Mouse (Mus musculus): ENCODE measurements around the gene Amz2. TPM values are rescaled to one million over a fixed set of nuclear protein-coding genes. Genes with fewer than 3 reads are reported as not detected.

Gene Amz2
- polyA plus RNA-seq, 1 experiment, result 32.5 TPM

DNA sequence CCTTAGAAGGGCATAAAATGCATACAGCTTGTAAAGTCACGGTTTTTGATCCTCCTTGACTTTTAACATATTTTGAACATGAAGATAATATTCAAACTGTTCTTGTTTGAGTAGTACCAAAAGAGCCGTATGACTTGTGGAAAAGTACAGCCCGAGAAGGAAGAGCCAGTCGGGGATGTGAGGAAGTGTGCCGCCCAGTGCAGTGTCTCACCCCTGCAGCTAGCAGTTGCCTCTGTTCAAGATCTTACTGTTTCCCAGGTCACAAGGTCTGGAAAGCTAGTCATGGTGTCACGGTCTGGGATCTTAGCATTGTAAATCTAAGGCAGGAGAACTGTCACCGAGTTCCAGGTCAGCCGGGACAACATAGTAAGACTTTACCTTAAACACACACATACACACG is 31.0 kb upstream of the Amz2 start:
- H3K4me1 ChIP-seq (ENCODE audit: control insufficient read depth, insufficient read depth, low read length), result peaks cover 39% of the 10 kb centered on the region
- peak overlapping the region; percentile 67 for H3K27ac ChIP-seq (ENCODE audit: insufficient read depth, low read depth, low read length)
- TF ChIP-seq CTCF (IDR thresholded peaks at IDR 0.05; ENCODE audit: low read depth, low read length), result no peak
- no peak for TF ChIP-seq POLR2A (IDR thresholded peaks at IDR 0.05; ENCODE audit: borderline replicate concordance, low read depth, low read length)
- no peak overlapping the region for H3K4me3 ChIP-seq (ENCODE audit: insufficient read depth, low read length)

GRCm38 (mm10) chr11:109395291-109395690 is 30.5 kb upstream of the Amz2 start:
- peak overlapping the region; percentile 67 for H3K27ac ChIP-seq (ENCODE audit: insufficient read depth, low read depth, low read length)
- no peak overlapping the region for H3K4me3 ChIP-seq (ENCODE audit: insufficient read depth, low read length)
- H3K4me1 ChIP-seq (ENCODE audit: control insufficient read depth, insufficient read depth, low read length), result peaks cover 39% of the 10 kb centered on the region
- TF ChIP-seq CTCF (IDR thresholded peaks at IDR 0.05; ENCODE audit: low read depth, low read length), result no peak
- no peak for TF ChIP-seq POLR2A (IDR thresholded peaks at IDR 0.05; ENCODE audit: borderline replicate concordance, low read depth, low read length)

- TF ChIP-seq POLR2A (IDR thresholded peaks at IDR 0.05; ENCODE audit: borderline replicate concordance, low read depth, low read length) (no peak), CTCF (IDR thresholded peaks at IDR 0.05; ENCODE audit: low read depth, low read length) (no peak)
- H3K4me1 ChIP-seq (ENCODE audit: control insufficient read depth, insufficient read depth, low read length), result peaks cover 14% of the 10 kb centered on the region
- no peak overlapping the region for H3K4me3 ChIP-seq (ENCODE audit: insufficient read depth, low read length)
- H3K27ac ChIP-seq (ENCODE audit: insufficient read depth, low read depth, low read length), result no peak overlapping the region
These were observed 19.3 kb upstream of the Amz2 start for GRCm38 (mm10) chr11:109406431-109406830.

DNA sequence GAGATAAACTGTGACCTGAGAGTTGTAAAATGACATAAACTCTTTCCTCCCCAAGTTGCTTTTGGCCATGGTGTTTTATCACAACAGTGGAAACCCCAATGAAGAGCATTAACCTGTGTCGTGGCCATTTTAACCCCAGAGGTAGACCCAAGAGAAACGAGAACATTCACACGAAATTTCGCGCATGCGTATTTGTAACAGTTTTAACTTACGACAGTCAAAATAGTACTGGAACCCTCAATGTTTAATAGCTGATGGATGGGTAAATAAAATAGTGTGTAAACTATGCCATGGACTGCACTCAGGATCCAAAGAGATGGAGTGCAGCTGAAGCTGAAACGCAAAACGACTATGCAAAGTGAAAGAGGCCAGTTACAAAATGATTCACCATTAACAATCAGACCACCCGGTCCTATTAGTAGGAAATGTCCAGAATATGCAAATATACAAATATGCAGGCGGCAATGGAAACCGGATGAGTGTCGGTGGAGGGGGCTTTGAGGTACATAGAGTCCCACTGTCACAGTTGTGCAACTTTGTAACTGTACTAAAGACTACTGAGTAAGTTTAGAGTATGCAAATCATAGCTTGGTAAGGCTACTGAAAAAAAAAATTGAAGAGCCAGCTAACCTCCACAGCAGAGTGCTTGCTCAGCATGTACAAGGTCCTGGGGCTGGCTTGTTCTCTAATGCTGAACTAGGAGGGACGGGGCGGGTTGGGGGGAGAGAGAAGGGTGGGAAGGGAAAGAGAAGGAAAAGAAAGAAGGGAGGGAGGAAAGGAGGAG is 15.4 kb upstream of the Amz2 start:
- no peak for TF ChIP-seq CTCF (IDR thresholded peaks at IDR 0.05; ENCODE audit: low read depth, low read length)
- TF ChIP-seq POLR2A (IDR thresholded peaks at IDR 0.05; ENCODE audit: borderline replicate concordance, low read depth, low read length), result no peak
- peaks cover 39% of the 10 kb centered on the region for H3K4me1 ChIP-seq (ENCODE audit: control insufficient read depth, insufficient read depth, low read length)
- no peak overlapping the region for H3K4me3 ChIP-seq (ENCODE audit: insufficient read depth, low read length)
- H3K27ac ChIP-seq (ENCODE audit: insufficient read depth, low read depth, low read length), result no peak overlapping the region

DNA sequence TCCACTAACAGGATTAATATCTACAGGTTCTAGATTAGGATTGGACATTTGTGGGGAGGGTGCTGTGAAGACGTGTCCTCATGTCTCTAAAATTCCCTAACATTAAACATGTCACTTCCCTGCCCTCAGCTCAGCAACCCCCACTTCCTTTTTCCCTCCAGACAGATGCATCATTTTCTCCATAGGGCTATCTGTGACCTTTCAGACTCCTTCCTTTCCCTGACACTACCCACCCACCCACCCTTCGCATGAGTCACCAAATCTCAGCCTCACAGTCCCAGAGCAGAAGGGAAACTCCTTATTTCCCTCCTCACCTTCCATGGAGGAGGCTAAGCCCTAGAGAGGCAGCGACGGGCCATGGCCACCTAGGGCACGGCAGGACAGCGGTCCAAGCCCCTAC is 12.1 kb upstream of the Amz2 start, which contains the start of gene 9930022D16Rik:
9930022D16Rik (plus strand) TSS at position 301 of the 400 bp plus-strand sequence.
- Histone ChIP-seq H3K27ac (ENCODE audit: insufficient read depth, low read depth, low read length) (peak within 1 kb of the TSS; percentile 54), H3K4me3 (ENCODE audit: insufficient read depth, low read length) (no peak within 1 kb of the TSS), H3K4me1 (ENCODE audit: control insufficient read depth, insufficient read depth, low read length) (peaks cover 61% of the 10 kb centered on the region)
- no peak for TF ChIP-seq POLR2A (IDR thresholded peaks at IDR 0.05; ENCODE audit: borderline replicate concordance, low read depth, low read length)
- TF ChIP-seq CTCF (IDR thresholded peaks at IDR 0.05; ENCODE audit: low read depth, low read length), result no peak

DNA sequence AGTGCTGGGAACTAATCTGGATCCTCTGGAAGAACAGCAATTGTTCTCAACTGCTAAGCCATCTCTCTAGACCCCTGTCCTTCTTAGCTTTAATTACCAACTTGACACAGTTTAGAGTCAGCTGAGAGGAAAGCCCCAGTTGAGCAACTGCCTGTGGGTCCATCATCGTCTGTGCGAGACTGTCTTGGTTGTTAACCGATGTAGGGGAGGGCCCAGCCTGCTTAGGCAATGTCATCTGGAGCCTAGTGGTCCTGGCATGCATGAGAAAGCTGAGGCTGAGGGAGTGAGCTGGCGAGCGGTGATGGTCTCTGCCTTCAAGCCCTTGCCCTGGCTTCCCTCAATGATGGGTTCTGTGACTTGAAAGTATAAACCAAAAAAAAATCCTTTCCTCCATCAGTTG is 10.9 kb upstream of the Amz2 start:
- TF ChIP-seq POLR2A (IDR thresholded peaks at IDR 0.05; ENCODE audit: borderline replicate concordance, low read depth, low read length) (no peak), CTCF (IDR thresholded peaks at IDR 0.05; ENCODE audit: low read depth, low read length) (no peak)
- no peak overlapping the region for H3K4me3 ChIP-seq (ENCODE audit: insufficient read depth, low read length)
- H3K27ac ChIP-seq (ENCODE audit: insufficient read depth, low read depth, low read length), result 0 out of 2 replicates have a peak overlapping the region, but pooled peaks have one; percentile 2
- peaks cover 67% of the 10 kb centered on the region for H3K4me1 ChIP-seq (ENCODE audit: control insufficient read depth, insufficient read depth, low read length)

DNA sequence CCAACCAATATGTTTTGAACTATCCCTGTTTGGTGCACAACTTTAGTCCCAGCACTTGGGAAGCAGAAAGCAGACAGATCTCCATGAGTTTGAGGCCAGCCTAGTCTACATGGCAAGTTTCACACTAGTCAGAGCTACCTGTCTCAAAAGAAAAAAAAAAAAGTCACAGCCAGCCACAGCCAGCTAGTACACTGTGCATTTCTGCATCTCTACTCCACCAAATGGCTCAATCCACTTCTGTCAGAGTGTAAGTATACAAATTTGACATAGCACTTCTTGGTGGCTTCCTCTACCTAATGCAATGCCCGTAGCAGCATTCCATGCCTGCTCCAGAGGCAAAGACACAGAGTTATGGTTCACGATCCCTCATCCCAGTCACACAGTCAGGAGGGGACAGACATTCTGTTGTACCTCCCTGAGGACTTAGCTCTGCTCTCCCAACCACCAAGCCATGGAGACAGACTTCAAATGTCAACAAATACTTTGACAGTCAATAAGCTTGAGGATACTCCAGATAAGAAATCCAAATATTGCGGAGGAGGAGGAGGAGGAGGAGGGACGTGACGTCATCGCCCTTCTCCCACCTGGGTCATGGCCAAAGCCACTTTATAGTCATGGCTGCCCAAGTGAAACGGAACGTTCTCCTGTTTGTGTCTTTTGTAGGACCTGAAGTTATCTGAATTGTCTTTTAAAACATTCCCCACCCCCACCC is 8.9 kb upstream of the Amz2 start:
- TF ChIP-seq CTCF (IDR thresholded peaks at IDR 0.05; ENCODE audit: low read depth, low read length) (no peak), POLR2A (IDR thresholded peaks at IDR 0.05; ENCODE audit: borderline replicate concordance, low read depth, low read length) (no peak)

GRCm38 (mm10) chr11:109417472-109418040 is 8.2 kb upstream of the Amz2 start:
- TF ChIP-seq POLR2A (IDR thresholded peaks at IDR 0.05; ENCODE audit: borderline replicate concordance, low read depth, low read length) (no peak), CTCF (IDR thresholded peaks at IDR 0.05; ENCODE audit: low read depth, low read length) (no peak)
- peaks cover 61% of the 10 kb centered on the region for H3K4me1 ChIP-seq (ENCODE audit: control insufficient read depth, insufficient read depth, low read length)
- peak overlapping the region; percentile 93 for H3K27ac ChIP-seq (ENCODE audit: insufficient read depth, low read depth, low read length)

More for the DNA sequence above, 8.9 kb upstream of the Amz2 start:
- no peak overlapping the region for H3K4me3 ChIP-seq (ENCODE audit: insufficient read depth, low read length)
- peaks cover 63% of the 10 kb centered on the region for H3K4me1 ChIP-seq (ENCODE audit: control insufficient read depth, insufficient read depth, low read length)
- H3K27ac ChIP-seq (ENCODE audit: insufficient read depth, low read depth, low read length), result peak overlapping the region; percentile 67

GRCm38 (mm10) chr11:109419461-109419860 is 6.3 kb upstream of the Amz2 start:
- no peak for TF ChIP-seq CTCF (IDR thresholded peaks at IDR 0.05; ENCODE audit: low read depth, low read length)
- TF ChIP-seq POLR2A (IDR thresholded peaks at IDR 0.05; ENCODE audit: borderline replicate concordance, low read depth, low read length), result no peak
- Histone ChIP-seq H3K4me3 (ENCODE audit: insufficient read depth, low read length) (no peak overlapping the region), H3K4me1 (ENCODE audit: control insufficient read depth, insufficient read depth, low read length) (peaks cover 50% of the 10 kb centered on the region), H3K27ac (ENCODE audit: insufficient read depth, low read depth, low read length) (peak overlapping the region; percentile 79)

More at GRCm38 (mm10) chr11:109417472-109418040, 8.2 kb upstream of the Amz2 start:
- peak overlapping the region; percentile 19 for H3K4me3 ChIP-seq (ENCODE audit: insufficient read depth, low read length)

Data from bone marrow macrophage, adult 2 months (primary cell).